Mouse (Mus musculus) myocyte (in vitro differentiated cells): ENCODE results near the gene Ccdc171.

Experiments used
- POLR2A ChIP-seq: IDR thresholded peaks from one replicate; pipeline ENCODE4 v1.6.1; 2011; ENCODE audit warnings: low read depth, mild to moderate bottlenecking, control low read depth, moderate library complexity; ENCODE audit not compliant: insufficient read length
- TCF12 ChIP-seq: IDR thresholded peaks from one replicate; pipeline ENCODE4 v1.6.1; 2011; ENCODE audit warnings: mild to moderate bottlenecking, control low read depth; ENCODE audit not compliant: poor library complexity, insufficient read depth, severe bottlenecking

GRCm38 (mm10) chr4:83511083-83511482 lies 14.3 kb upstream of the Ccdc171 start:
- TF ChIP-seq POLR2A (no peak), TCF12 (no peak)
